Mouse (Mus musculus) C2C12 (cell line): ENCODE results near the gene Rhox9.

Source experiments
- CTCF ChIP-seq: IDR thresholded peaks from one replicate; pipeline ENCODE4 v1.5.1; 2011; ENCODE audit not compliant: control insufficient read depth, insufficient read depth, insufficient read length
- MAX ChIP-seq: IDR thresholded peaks from one replicate; pipeline ENCODE4 v1.6.1; 2011; ENCODE audit warnings: mild to moderate bottlenecking, control low read depth
- MYOD1 ChIP-seq: IDR thresholded peaks from one replicate; pipeline ENCODE4 v1.6.1; 2011; ENCODE audit warnings: low read depth; ENCODE audit not compliant: control insufficient read depth, insufficient read length
- USF1 ChIP-seq: IDR thresholded peaks from one replicate; pipeline ENCODE4 v1.6.1; 2011; ENCODE audit warnings: low read depth, mild to moderate bottlenecking, control low read depth, moderate library complexity

DNA sequence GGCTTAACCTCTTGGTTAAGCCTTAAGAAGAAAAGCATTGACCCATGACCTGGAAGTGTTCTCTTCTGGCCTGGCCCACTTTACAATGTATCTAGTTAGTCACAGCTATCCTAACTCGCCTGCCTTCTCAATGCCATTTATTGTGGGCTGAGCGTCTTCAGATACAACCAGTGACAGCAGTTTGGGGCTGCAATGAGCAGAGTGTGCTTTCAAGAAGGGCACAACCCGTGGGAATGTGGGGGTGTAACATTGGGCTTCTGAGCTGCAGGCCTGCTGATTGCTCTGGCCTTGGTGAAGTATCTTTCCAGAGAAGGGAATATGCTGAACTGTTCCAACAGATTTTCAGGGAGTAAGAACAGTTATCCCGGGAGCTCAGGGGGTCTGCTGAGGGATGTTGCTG, 22.7 kb downstream of the Rhox9 start, which contains the start of gene Rhox8:
- no peak for TF ChIP-seq CTCF
- TF ChIP-seq MYOD1 = no peak
- no peak for TF ChIP-seq USF1
- no peak for TF ChIP-seq MAX
